Mouse (Mus musculus): Measurements from ENCODE around the gene Ezr.
"Not testable (repeated sequence)": the region's sequence is repeated elsewhere in the genome, so short reads cannot be mapped to it uniquely, and the experiment has no call there.

The Ezr gene

DNA sequence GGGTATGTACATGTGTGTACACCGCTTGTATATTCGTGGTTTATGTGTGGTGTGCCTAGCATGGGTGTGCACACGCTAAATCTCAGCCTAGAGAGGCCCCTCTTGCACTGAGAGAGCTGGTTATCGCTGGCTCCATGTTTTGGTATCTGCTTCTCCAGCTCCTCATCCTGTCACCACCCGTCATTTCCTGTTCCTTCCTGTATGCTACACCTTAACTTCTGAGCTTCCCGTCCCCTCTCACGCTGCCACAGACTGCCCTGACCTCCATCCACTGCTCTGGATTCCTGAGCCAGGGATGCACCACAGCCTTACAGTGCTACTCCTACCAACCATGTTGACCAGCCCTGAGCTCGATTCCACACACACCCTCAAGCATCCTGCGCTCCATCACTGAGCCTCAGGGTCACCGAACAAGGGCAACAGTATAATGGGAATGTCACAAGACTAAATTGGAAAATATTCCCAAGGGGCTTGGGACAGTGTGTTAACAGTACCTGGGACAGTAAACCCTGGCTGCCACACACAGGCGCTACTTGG, 39.5 kb downstream of the Ezr start:
- DNase-seq (ENCODE audit: low spot score), result no peak

DNA sequence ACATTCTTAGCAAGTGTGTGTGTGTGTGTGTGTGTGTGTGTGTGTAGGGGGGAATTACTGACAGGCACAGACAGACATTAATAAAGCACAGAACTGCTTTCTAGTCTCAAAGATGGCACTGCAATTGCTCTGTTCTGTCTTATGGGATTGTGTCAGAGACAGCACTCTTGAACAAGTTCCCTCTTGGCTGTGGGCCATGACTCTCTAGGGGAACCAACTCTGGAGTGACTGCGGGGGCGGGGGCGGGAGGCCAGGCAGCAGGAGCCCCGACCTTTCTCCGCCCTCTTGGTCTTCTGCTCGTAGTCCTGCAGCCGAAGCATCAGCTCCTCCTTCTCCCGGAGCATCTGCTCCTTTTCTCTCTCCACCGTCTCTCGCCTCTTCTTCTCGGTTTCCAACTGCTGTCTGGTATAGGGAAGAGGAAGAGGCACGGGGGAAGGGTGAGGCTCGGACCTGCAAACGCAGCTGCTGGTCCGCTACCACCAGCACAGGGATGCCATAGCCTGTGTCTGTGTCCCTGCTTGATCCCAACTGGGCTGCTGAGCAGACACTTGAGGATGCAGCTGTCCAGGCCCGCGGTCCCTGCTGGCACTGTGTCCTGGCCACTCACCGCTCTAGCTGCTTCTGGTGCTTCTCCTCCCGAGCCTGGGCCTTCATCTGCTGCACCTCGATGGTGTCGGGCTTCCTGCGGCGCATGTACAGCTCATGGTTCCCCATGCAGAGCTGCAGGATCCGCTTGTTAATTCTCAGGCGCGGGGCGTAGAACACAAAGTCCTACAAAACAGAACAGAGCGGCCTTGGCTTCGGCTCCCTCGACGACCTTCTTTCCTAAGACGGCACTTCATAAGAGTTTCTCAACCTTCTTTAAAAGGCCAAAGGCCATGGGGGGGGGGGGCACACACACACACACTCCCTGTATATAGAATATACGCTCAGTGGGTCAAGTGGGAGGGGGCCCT, 40.2 kb downstream of the Ezr start:
- DNase-seq (ENCODE audit: low spot score), result no peak

DNA sequence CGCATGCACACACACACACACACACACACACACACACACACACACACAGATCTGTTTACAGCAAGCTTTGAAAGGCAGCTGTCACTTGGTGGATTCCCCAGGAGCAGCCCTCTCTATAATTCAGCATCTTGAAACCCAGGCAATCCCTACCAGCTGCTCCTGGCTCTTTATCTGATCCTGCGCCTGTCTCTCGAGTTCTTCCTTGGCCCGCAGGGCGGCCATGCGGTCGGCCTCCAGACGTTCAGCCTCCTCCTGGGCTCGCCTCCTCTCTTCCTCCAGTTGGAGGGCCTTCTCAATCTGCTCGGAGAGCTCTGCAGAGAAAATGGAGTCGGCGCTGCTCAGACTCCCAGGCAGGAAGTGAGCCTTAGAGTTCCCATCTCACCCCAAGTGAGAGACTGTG, 41.3 kb downstream of the Ezr start:
- DNase-seq (ENCODE audit: low spot score), result no peak

DNA sequence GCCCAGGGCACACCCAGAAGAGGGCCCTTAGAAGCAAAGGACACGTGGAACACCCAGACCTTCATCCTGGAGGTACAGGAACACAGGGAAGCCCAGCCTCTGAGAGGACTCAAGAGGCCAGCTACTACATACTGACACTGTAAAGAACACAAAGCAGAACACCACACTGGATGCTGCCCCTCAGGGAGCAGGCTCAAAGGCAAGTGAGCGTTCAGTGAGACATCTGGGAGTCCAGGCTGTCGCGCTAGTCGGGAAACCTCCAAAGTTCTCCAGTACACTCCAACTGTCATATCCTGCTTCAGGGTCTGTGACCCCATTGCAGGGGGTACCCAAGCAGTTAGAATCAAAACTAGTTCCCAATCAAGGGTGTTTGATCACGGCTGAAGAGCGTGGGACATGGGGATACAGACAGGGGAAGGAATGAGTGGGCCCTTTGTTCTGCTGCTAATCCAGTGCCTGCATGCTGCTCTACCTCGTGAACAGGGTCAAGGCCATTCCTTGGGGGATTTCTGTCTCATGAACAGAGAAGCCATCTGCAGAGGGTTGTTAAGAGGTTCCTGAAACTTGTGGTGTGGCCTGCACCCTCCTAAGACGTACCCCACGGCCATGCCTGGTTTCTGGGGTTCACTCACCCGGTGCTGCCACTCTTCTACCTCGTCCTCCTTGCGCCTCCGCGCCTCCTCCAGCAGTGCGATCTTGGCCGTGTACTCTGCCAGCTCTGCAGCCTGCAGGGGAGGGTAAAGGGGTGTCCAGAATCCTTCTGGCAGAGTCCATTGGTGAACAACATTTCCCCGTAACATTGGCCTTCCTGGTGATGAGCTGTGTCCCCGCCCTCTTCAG, 42.0 kb downstream of the Ezr start:
- DNase-seq (ENCODE audit: low spot score), result no peak

DNA sequence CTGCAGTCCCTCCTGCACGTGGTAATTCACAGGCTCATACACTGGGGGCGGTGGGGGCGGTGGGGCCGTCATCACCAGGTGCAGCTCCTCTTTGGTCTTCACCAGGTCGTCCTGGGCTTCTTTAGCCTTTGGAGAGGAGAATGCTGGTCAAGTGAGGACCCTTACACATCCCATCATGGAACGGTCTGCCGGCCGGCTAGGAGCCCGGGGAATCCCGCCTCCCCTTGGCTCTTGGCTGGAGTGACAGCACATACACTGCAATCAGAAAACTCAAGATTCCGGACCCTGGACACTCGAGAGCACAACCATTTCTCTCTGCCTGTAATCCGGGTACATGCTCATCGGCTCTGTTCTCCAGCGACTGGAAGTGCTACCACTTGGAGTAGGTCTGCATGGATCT, 42.8 kb downstream of the Ezr start:
- DNase-seq (ENCODE audit: low spot score), result no peak

DNA sequence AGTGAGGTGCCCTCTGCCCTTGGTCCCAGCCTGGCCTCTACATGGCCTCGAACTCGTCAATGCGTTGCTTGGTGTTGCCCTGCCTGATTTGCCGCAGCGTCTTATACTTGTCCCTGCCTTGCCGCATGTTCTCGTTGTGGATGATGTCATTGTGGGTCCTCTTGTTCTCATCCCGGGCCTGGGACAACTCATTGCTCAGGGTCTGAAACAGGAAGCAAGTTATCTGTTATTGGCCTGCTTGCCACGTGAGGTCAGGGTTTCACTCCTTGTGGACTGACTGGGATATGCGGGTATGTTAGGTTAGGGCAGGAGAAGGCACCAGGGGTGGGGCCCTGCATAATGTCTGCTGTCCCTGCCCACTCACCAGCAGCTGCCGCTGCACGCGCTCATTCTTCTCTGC, 43.3 kb downstream of the Ezr start:
- no peak for DNase-seq (ENCODE audit: low spot score)

DNA sequence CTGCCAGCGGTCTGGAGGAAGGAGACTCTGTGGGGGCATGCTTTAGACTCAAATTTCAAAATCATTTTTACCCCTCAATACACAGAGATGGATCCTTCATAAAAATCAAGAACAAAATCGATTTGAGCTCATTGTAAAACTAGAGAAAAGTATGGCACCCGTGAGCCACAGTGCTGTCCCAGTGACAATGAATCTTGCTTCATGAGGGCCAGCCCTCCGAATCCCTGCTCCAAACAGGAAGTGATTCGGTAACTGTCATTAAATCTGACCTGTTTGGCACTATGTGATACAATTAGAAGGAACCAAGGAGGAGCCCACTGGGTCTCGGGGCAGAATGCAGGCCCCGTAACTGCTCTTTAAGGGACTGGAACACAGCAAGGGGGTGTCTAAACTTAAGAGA, 43.7 kb downstream of the Ezr start:
- no peak for DNase-seq (ENCODE audit: low spot score)

DNA sequence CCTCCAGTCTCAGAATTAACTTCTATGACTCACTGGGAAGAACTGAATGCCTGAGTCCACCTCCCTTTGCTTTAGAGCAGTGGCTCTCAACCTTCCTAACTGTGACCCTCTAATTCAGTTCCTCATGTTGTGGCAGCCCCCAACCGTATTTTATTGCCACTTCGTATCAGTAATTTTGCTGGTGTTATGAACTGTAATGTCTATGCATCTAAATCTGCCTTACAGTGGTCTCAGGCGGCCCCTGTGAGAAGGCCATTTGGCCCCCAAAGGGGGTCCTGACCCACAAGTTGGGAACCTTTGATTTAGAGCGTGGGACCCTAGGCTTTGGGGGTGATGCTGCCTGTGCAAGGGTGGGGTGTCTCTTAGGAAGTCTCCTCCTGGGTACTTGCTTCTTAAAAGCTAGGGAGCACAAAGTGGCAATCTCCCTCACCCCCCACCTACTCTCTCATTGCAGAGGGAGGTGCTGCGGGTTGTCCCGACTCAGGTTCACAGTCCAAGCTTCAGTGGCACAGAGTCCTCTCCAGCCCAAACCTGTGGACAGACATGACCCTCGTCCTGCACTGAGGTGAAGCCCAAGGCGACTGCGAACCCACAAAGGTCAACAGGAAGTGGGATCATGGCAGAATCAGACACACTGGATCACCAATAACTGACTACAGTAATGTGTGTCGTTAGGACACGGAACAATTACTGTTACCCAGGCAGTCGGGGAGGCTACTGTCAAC, 45.1 kb downstream of the Ezr start:
- no peak for DNase-seq (ENCODE audit: low spot score)

DNA sequence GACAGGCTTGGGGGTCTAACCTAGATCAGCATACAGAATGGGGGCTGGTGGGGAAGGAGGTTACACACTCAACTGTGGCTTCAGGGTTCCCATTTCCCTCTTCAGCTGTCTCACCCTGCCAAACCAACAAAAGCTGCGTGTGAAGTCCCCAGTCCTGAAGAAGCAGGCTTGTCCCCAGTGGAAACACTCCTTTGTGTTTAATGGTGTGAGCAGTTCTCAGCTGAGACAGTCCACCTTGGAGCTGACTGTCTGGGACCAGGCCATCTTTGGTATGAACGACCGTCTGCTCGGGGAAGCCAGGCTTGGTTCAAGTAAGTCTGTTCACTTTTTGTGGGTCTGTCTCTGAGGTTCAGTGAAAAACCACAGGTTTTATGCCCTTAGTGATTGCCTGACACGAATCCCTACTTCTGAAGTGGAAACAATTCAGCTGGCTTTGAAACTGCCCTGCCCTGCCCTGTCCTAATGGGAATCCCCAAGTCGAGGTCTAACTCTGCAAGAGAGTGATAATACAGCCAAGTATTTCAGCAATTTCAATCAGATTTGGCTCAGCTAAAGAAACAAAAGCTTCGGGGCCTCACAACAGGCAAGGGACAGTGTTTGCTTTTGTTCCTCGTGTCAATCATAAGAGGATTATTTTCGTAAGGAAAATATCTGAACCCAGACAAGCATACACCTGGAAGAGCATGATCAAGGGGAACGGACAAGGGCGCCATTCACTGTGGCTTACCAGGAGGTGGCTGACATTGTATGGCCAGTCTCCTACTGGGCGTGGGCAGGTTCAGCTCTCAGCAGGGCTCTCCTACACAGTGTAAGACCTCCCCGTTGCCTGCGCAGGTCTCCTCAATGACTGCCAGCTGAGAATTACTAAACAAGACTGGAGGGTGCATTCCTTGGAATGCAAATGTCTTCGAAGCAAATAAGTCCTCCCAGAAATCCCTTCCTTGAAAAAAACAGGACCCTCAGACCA, 46.0 kb downstream of the Ezr start:
- no peak for DNase-seq (ENCODE audit: low spot score)

DNA sequence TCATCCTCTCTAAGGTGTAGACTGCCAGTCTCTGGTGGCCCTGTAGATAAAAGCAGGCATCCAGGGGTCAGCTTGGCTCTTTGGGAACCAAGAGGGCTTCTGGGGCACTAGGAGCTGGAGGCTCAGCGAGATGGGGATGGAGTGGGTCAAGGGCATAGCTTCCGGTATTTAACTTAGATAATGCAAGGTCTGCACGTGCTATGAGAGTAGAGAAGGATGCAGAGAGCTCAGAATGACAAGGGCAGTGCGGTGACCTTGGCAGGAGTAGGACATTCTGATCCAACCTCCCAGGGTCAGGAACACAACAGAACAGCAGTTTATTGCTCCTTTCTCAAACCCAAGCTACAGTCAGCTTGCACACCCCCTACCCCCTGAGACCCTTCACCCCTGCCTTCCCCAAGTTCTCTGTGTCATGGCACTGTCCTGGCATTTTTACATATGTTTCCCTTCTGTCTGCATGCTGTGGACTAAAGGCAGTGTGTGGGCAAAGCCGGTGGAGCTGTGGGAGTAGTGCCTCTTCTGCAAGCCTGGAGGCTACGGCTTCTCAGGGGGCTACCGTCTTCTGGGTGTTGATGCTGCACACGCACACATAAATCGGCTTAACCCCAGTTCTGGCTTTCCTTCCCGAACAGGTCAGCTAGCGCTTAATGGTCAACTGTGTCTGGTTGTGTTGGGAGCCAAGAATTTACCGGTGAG, 47.7 kb downstream of the Ezr start:
- DNase-seq (ENCODE audit: low spot score), result no peak

DNA sequence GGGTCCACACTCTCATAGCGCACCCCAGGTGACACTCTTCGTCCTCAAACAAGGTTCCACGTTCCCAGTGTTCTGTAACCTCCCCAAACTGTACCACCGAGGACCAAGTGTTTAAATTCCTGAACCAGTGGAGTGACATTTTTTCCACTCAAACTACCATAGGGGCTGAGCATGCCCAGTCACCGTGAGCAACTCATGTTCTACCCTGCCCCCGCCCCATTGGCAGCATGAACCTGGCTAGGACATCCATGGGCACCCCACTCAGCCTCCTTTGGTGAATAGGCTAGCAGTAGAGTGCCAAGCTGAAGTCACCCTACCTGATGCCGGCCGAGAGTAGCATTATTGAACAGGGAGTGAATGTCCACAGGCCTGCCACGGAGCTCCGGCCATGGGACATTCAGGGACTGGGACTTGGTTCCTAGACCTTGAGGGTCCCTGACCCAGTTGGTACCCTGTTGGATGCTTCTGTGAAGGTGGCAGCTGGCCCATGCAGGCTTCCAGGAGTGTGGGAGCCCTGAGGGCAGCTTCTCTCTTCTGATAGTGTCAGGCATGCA, 49.2 kb downstream of the Ezr start:
- DNase-seq (ENCODE audit: low spot score), result no peak

DNA sequence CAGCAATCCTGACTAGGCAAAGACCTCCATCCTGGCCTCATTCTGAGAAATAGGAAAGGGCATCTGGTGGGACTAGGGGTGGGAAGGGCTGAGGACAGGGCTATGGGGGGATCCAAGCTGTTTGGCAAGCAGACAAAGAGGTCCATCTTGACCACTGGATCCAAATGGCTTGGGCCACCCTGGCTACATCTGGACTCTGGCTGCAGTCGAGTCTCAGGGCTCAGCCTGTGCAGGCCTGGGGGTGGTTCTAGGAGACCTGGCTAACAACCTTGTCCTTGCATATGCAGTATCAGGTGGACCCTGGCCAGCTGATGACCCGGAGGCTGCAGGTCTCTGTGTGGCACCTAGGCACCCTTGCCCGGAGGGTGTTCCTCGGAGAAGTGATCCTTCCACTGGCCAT, 49.9 kb downstream of the Ezr start:
- DNase-seq (ENCODE audit: low spot score), result no peak

DNA sequence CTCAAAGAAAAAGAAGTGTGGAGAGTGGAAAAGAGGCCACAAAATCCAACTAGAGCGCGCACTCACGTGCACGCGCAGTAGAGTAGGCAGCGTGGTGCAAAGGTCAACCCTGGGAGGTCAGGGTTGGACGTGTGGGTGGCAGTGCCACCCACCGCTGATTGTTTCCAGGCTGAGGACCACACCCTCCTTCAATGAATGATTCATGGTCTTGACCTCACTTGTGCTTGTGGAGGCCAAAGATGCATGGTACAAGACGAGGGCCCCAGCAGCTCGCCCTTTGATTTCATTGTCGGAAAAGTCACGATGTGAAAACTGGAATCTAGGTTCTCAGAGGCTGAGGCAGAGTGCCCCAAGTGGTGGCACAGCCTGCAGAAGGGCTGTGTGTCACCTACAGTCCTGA, 51.0 kb downstream of the Ezr start:
- DNase-seq (ENCODE audit: low spot score), result no peak

DNA sequence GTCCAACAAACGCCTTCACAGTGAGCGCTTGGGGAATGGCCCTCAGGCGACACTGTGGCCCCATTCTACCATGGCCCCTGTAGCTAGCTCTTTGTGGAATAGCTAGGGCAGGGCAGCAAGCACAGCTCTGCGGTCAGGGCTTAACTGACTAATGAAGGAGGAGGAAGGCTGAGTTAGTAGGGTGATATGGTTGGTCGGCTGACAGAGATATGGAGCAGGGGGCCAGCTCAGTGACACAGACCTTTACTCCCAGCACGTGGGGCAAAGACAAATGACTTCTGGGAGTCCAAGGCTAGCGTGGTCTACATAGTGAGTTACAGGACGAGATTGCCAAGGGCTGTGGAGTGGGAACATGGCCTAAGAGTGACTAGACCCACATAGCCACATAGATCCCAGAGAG, 51.5 kb downstream of the Ezr start:
- DNase-seq (ENCODE audit: low spot score), result no peak

DNA sequence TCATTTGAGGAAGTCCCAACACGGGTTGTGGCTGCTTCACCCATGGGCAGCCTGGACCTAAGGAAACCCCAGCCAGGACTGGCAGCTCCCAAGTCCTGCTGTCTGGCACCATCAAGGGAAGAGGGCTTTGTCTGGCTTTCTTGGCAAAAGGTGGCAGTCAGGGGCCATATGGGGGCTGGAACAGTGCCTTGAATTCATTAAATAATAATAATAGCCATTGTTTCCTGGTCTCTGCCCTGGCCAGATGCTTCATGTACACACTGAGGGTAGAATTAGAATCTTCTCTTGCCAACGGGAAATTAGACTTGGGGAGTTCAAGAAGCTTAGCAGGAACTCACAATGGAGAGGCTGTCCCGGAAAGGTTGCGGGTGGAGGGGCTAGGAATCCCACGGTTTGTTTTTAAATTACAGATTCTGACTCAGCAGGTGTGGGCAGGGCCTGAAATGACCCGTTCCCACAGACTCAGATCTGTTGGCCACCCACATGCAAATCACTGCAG, 53.3 kb downstream of the Ezr start:
- no peak for DNase-seq (ENCODE audit: low spot score)

DNA sequence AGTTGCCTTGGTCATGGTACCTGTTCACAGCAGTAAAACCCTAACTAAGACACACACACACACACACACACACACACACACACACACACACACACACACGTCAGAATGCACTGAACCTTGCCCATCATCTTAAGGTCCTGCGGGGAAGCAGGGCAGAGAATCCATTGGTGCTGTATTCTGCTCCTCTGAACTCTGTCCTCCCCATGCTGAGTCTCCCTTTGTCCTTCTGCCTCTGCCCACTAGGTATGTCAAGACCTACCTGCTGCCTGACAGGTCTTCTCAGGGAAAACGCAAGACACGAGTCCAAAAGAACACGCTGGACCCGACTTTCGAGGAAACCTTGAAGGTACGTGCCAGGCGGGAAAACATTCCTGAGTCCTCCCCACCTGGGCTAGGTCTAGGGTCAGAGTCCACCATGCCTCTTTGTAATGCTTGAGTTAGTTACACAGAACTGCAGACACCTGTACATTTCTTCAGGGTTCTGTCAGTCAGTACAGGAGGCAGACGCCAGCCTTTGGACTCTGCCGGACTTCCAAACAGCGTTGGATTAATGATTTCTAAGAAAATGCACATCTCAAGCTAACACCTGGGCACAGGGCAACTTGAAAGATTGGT, 54.5 kb downstream of the Ezr start:
- DNase-seq (ENCODE audit: low spot score), result no peak

DNA sequence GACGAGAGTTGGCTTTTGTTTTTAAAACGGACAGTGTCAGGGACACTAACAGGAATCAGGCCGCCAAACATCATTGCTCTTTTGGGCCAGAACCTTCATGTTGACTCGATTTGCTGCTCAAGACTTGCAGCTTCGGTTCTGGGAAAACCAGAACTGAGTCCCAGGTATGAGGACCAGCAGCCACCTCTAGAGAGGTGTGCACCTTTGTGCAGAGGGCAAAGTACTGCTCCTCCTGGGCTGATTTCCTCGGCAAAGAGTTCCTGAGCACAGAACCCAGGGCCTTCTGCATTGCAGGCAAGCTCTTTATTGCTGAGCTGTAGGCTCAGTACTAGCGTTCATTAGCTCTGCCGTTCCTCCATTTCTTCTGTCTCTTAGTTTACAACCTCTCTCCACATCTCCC, 68.6 kb downstream of the Ezr start:
- not testable (repeated sequence) for DNase-seq (ENCODE audit: low spot score)

DNA sequence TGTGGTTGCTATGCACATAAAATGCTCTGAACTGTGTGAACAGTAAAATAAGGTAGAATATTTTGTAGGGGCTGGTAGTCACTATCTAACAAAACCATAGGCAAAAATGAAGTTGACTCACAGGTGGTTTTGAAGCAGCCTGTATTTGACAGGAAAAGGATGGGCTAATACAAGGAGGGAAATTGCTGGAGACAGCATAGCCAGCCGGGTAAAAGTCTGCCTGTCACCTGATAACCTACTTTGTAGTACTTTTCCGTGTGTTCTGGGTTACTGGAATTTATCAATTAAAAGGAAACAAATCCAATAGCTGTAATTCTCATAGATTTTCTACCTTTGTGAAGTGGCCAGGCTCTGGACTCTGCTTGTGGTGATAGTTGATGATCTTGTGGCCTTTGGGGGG, 69.1 kb downstream of the Ezr start:
- DNase-seq (ENCODE audit: low spot score), result not testable (repeated sequence)

DNA sequence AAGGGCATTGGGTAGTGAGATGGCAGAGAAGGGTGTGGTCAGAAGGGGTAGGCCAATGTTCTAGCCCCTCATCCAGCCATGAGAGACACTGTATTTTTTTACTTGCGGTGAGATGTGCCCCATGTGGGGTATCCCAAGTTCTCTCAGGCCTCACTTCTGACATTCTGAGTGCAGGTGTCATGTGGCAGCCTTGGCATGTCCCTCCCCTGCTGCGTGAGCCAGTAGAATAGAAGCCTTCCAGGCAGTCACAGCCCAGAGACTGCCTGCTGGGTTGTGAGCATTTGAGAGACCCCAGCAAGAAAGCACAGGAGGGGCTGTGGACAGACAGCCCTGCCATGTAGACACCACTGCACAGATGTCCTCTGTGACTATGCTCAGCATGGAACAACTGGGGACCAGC, 74.4 kb downstream of the Ezr start:
- DNase-seq (ENCODE audit: low spot score), result not testable (repeated sequence)
